Mouse (Mus musculus): ENCODE data around the gene Sdr42e1. TPM values are rescaled to one million over a fixed set of nuclear protein-coding genes. Genes with fewer than 3 reads are reported as not detected.

The Sdr42e1 gene
- polyA plus RNA-seq (2014; fragmentation: Illumina TruSeq; extraction: RNeasy Lipid Tissue Mini Kit (QIAGEN cat#74804); ENCODE audit: low read depth, low replicate concordance) = 32.1 TPM

DNA sequence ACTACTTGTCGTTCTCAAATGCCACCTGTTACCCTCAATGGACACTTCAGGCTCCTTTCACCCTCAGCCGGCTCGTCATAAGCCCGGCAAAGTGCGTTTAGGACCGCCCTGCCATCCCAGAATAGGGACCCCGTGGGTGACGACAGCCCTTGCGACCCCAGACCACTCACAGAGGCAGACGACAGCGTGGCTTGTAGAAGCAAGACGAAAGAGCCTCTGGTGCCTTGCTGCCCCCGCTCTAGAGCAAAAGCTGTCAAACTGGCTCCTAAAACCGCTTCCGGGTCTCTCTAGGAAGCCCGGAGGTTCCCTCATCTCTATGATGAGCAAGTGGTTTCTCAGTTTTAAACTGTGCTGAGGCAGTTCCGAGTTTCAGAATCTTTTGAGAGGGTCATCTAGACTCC lies at the start of gene Sdr42e1:
Gene Sdr42e1, minus strand, starts transcription at position 260 of the 401 bp plus-strand sequence.

DNA sequence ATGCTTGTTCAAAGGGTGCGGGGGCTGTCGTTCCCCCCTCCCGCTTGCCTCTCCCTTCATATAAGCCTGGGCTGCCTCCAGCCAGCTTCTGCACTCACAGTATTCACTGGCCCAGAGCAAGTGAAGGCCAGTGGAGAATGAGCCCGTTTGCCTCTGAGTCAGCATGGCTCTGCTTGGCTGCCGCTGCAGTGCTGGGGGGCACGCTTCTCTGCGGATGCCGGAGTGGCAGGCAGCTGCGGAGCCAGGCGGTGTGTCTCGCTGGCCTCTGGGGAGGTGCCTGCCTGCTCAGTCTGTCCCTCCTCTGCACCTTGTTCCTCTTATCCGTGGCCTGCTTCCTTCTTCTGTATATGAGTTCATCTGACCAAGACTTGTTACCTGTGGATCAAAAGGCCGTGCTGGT lies 28.4 kb upstream of the Sdr42e1 start, which contains the start of gene Hsd17b2:
Gene Hsd17b2, plus strand, starts transcription at position 46 of the 400 bp plus-strand sequence.

Other genes starting within 250 kb of the Sdr42e1 start
- gene Plcg2, start 175.4 kb downstream of the Sdr42e1 start, polyA plus RNA-seq (2014; fragmentation: Illumina TruSeq; extraction: RNeasy Lipid Tissue Mini Kit (QIAGEN cat#74804); ENCODE audit: low read depth, low replicate concordance) = 10.4 TPM
- 0.31 TPM for gene Hsd17b2, start 28.2 kb upstream of the Sdr42e1 start, polyA plus RNA-seq (2014; fragmentation: Illumina TruSeq; extraction: RNeasy Lipid Tissue Mini Kit (QIAGEN cat#74804); ENCODE audit: low read depth, low replicate concordance)
- gene Mphosph6, start 128.3 kb upstream of the Sdr42e1 start, polyA plus RNA-seq (2014; fragmentation: Illumina TruSeq; extraction: RNeasy Lipid Tissue Mini Kit (QIAGEN cat#74804); ENCODE audit: low read depth, low replicate concordance) = 28.2 TPM